Mouse (Mus musculus) bone marrow macrophage, adult 2 months (primary cell): Measurements from ENCODE around the gene Chd1l. TPM values are rescaled to one million over a fixed set of nuclear protein-coding genes. Genes with fewer than 3 reads are reported as not detected.

Experiments used
- H3K27ac ChIP-seq: 2 replicates; pipeline ENCODE4 v1.5.1; 2012; ENCODE audit warnings: low read depth, low read length; ENCODE audit not compliant: insufficient read depth
- H3K4me1 ChIP-seq: 2 replicates; pipeline ENCODE4 v1.6.1; 2012; ENCODE audit warnings: low read length; ENCODE audit not compliant: control insufficient read depth, insufficient read depth
- H3K4me3 ChIP-seq: 2 replicates; pipeline ENCODE4 v1.5.1; 2012; ENCODE audit warnings: mild to moderate bottlenecking, low read length, moderate library complexity; ENCODE audit not compliant: insufficient read depth
- CTCF ChIP-seq: IDR thresholded peaks from 2 replicates; pipeline ENCODE4 v1.5.1; 2012; ENCODE audit warnings: low read depth, mild to moderate bottlenecking, low read length, moderate library complexity
- POLR2A ChIP-seq: IDR thresholded peaks from 2 replicates; pipeline ENCODE4 v1.6.1; 2012; ENCODE audit warnings: mild to moderate bottlenecking, low read depth, low read length, borderline replicate concordance
- polyA plus RNA-seq: library from polyadenylated mRNA; stranded (reverse); fragments of >200 nt; gene quantifications from 2 replicates; pipeline ENCODE4 v1.2.4, GENCODE M21; 2012; ENCODE audit not compliant: missing spikeins, insufficient read depth, insufficient read length

The Chd1l gene
- polyA plus RNA-seq, 1 experiment, result 9.7 TPM

- H3K4me1 ChIP-seq, result no peaks in the 10 kb centered on the region
- TF ChIP-seq CTCF, result no peak
- TF ChIP-seq POLR2A, result no peak
- no peak overlapping the region for H3K27ac ChIP-seq
- no peak overlapping the region for H3K4me3 ChIP-seq
Measured at GRCm38 (mm10) chr3:97617091-97617825, 7.3 kb upstream of the Chd1l start.

GRCm38 (mm10) chr3:97615933-97616332 is 5.9 kb upstream of the Chd1l start:
- Histone ChIP-seq H3K4me1 (no peaks in the 10 kb centered on the region), H3K4me3 (no peak overlapping the region), H3K27ac (no peak overlapping the region)
- TF ChIP-seq CTCF, result no peak
- TF ChIP-seq POLR2A, result no peak

DNA sequence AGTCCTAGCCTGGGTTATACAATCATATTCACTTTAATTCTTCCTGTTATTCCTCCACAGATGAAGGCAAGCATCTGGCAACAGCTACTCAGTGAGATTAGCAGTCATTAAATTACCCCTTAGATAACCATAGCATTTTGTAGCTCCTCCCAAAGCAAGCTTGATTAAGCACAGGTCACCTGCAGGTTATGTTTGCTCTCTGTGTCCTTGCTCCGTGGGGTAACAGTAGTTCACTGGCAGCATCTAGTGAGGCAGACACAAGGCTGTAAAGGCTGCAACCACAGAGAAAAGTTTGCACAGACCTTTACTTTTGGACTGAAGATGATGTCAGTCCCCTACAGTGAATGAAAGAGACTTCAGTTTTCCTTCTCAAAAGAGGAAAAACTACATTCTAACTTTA is 5.2 kb upstream of the Chd1l start:
- Histone ChIP-seq H3K27ac (no peak overlapping the region), H3K4me3 (no peak overlapping the region), H3K4me1 (peaks cover 3% of the 10 kb centered on the region)
- TF ChIP-seq POLR2A (no peak), CTCF (no peak)

DNA sequence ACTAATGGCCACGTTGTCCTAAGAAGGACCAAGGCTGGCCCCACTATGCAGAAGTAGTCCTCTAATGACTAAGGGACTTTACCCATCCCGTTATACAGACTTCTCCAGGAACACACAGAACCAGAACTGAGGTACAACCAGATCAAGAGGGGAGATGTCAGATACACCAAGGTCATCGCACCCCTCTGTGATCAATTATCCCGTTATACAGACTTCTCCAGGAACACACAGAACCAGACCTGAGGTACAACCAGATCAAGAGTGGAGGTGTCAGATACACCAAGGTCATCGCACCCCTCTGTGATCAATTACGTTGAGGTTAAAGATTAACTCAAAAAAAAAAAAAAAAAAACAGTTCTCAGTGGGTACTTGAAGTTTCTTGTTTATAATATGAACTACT is 1.0 kb upstream of the Chd1l start:
- TF ChIP-seq CTCF (no peak), POLR2A (no peak)
- no peak overlapping the region for H3K27ac ChIP-seq

DNA sequence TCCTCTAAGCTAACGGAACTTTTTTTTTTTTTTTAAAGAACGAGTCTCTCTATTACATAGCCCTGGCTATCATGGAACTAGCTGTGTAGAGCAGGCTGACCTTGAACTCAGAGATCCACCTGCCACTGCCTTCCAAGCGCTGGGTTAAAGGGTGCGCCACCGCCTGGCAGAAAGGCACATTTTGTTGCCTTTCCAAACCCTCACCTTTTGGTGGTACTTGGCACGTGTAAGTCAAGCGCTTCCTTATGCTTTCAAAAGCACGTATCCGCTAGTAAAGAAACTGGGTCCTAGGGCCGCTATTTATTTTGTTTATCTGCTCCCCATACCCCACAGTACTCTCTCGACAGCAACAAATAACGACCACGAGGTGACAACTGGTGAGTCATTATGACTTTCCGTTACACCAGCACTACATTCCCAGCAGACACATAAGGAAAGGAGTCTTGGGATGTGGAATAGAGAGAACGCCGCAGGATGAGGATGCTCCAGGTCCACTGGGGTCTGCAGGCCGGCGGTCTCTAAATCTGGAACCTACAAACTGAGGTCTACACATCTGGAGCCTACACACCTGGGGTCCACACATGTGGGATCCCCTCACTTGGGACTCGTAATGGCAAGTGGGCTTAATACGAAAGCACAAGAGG is 680 bp downstream of the Chd1l start:
- Histone ChIP-seq H3K27ac (peak overlapping the region; percentile 17; the same call in 1 of the 2 replicates), H3K4me3 (peak overlapping the region; percentile 65), H3K4me1 (peaks cover 3% of the 10 kb centered on the region)
- no peak for TF ChIP-seq CTCF
- no peak for TF ChIP-seq POLR2A

More for the DNA sequence above, 1.0 kb upstream of the Chd1l start:
- peaks cover 3% of the 10 kb centered on the region for H3K4me1 ChIP-seq
- no peak overlapping the region for H3K4me3 ChIP-seq

GRCm38 (mm10) chr3:97600050-97600832 is 9.8 kb downstream of the Chd1l start:
- peaks cover 3% of the 10 kb centered on the region; the same call in 1 of the 2 replicates for H3K4me1 ChIP-seq
- no peak overlapping the region for H3K27ac ChIP-seq
- no peak overlapping the region for H3K4me3 ChIP-seq
- no peak for TF ChIP-seq POLR2A
- no peak for TF ChIP-seq CTCF

DNA sequence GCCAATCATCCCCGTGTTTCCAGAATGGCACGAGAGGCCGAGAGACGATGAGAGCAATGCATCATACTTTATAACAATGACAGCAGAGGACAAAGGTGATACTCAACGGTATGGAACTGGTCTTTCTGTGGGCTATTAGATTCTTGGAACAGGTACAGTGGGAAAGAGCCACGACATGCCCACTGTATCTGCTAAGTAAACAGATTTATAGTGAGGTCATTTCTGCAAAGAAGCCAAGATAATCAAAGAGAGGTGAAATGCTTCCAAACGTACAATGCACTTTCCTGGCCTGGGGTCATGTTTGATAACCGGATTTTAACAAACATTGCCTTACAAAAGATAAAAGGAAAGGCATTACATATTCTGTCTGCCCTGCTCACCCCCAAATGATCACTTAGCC is 13.2 kb downstream of the Chd1l start:
- TF ChIP-seq CTCF (no peak), POLR2A (no peak)
- no peak overlapping the region for H3K27ac ChIP-seq
- H3K4me1 ChIP-seq, result peaks cover 8% of the 10 kb centered on the region; the same call in 1 of the 2 replicates
- no peak overlapping the region for H3K4me3 ChIP-seq

GRCm38 (mm10) chr3:97595066-97595465 is 14.9 kb downstream of the Chd1l start:
- H3K27ac ChIP-seq, result no peak overlapping the region
- no peak for TF ChIP-seq CTCF
- TF ChIP-seq POLR2A, result no peak
- H3K4me3 ChIP-seq, result no peak overlapping the region
- H3K4me1 ChIP-seq, result peaks cover 8% of the 10 kb centered on the region; the same call in 1 of the 2 replicates

- Histone ChIP-seq H3K27ac (no peak overlapping the region), H3K4me3 (no peak overlapping the region), H3K4me1 (peaks cover 7% of the 10 kb centered on the region; the same call in 1 of the 2 replicates)
- no peak for TF ChIP-seq POLR2A
- no peak for TF ChIP-seq CTCF
Measured at GRCm38 (mm10) chr3:97594140-97594539, 15.9 kb downstream of the Chd1l start.
